Mouse (Mus musculus): ENCODE measurements around the gene Rnf111.
"Not testable (repeated sequence)": the region's sequence is repeated elsewhere in the genome, so short reads cannot be mapped to it uniquely, and the experiment has no call there.

Gene Rnf111
- long read RNA-seq, experiment 1, partial matches to known transcripts, result 1 of 2 reads
- long read RNA-seq, experiment 1, other reads (novel, unspliced or antisense), result 1 of 2 reads
- long read RNA-seq, experiment 2, partial matches to known transcripts, result 5 of 6 reads
- long read RNA-seq, experiment 2, other reads (novel, unspliced or antisense), result 1 of 6 reads

GRCm38 (mm10) chr9:70503626-70504041 is at the start of gene Rnf111:
Gene Rnf111 (minus strand): TSS chr9:70503725.
- intact Hi-C loops (cut with DNase I), result no loop called here

GRCm38 (mm10) chr9:70552233-70552632 is 48.7 kb upstream of the Rnf111 start:
- intact Hi-C loops (cut with DNase I), result not testable (repeated sequence)

- intact Hi-C loops (cut with DNase I), result no loop called here
Measured at GRCm38 (mm10) chr9:70551524-70551923, 48.0 kb upstream of the Rnf111 start.

GRCm38 (mm10) chr9:70548304-70548703 is 44.8 kb upstream of the Rnf111 start:
- intact Hi-C loops (cut with DNase I), result no loop called here

- intact Hi-C loops (cut with DNase I), result not testable (repeated sequence)
Measured at GRCm38 (mm10) chr9:70546576-70546975, 43.1 kb upstream of the Rnf111 start.

- intact Hi-C loops (cut with DNase I), result no loop called here
Measured at GRCm38 (mm10) chr9:70544831-70545230, 41.3 kb upstream of the Rnf111 start.

GRCm38 (mm10) chr9:70543985-70544384 is 40.5 kb upstream of the Rnf111 start:
- intact Hi-C loops (cut with DNase I), result no loop called here

- intact Hi-C loops (cut with DNase I), result no loop called here
Measured at GRCm38 (mm10) chr9:70543048-70543880, 39.7 kb upstream of the Rnf111 start.

GRCm38 (mm10) chr9:70542305-70543041 is 38.9 kb upstream of the Rnf111 start, which contains the start of gene Sltm:
Gene Sltm (plus strand): TSS chr9:70542754.
- intact Hi-C loops (cut with DNase I), result no loop called here

GRCm38 (mm10) chr9:70541584-70541983 is 38.1 kb upstream of the Rnf111 start:
- intact Hi-C loops (cut with DNase I), result no loop called here

- intact Hi-C loops (cut with DNase I), result no loop called here
Measured at GRCm38 (mm10) chr9:70533328-70533727, 29.8 kb upstream of the Rnf111 start.

GRCm38 (mm10) chr9:70524366-70524765 is 20.8 kb upstream of the Rnf111 start:
- intact Hi-C loops (cut with DNase I), result no loop called here

- intact Hi-C loops (cut with DNase I), result no loop called here
Measured at GRCm38 (mm10) chr9:70523813-70524212, 20.3 kb upstream of the Rnf111 start.

GRCm38 (mm10) chr9:70520651-70521050 is 17.1 kb upstream of the Rnf111 start:
- intact Hi-C loops (cut with DNase I), result no loop called here

GRCm38 (mm10) chr9:70511681-70512080 is 8.2 kb upstream of the Rnf111 start:
- intact Hi-C loops (cut with DNase I), result no loop called here

GRCm38 (mm10) chr9:70510998-70511583 is 7.6 kb upstream of the Rnf111 start:
- intact Hi-C loops (cut with DNase I), result no loop called here

GRCm38 (mm10) chr9:70509906-70510525 is 6.5 kb upstream of the Rnf111 start:
- intact Hi-C loops (cut with DNase I), result no loop called here

- intact Hi-C loops (cut with DNase I), result no loop called here
Measured at GRCm38 (mm10) chr9:70506787-70507186, 3.3 kb upstream of the Rnf111 start.

GRCm38 (mm10) chr9:70506186-70506585 is 2.7 kb upstream of the Rnf111 start:
- intact Hi-C loops (cut with DNase I), result no loop called here

GRCm38 (mm10) chr9:70503015-70503603 is 416 bp downstream of the Rnf111 start:
- intact Hi-C loops (cut with DNase I), result no loop called here

Data from adrenal gland (tissue).